Mouse (Mus musculus): ENCODE measurements around the gene Gpbp1l1. TPM values are rescaled to one million over a fixed set of nuclear protein-coding genes. Genes with fewer than 3 reads are reported as not detected.

Gene Gpbp1l1
- polyA plus RNA-seq, 1 experiment from 2014 or later: 38.1 TPM

Other genes with a start within 250 kb of the Gpbp1l1 start
- gene Mast2, start 93.5 kb upstream of the Gpbp1l1 start, polyA plus RNA-seq (2016; fragmentation: Nextera tagmentation; extraction: Ambion mirVana): 16.3 and 19.2 TPM in 2 replicates
- gene Ipp, start 50.1 kb upstream of the Gpbp1l1 start, polyA plus RNA-seq (2016; fragmentation: Nextera tagmentation; extraction: Ambion mirVana): 15.2 and 19.1 TPM in 2 replicates
- 26.2 and 30.1 TPM in 2 replicates for gene Tmem69, start 1.7 kb upstream of the Gpbp1l1 start, polyA plus RNA-seq (2016; fragmentation: Nextera tagmentation; extraction: Ambion mirVana)
- 0.84 and 1.5 TPM in 2 replicates for gene Ccdc17, start 39.0 kb downstream of the Gpbp1l1 start, polyA plus RNA-seq (2016; fragmentation: Nextera tagmentation; extraction: Ambion mirVana)
- 334 and 364 TPM in 2 replicates for gene Nasp, start 70.3 kb downstream of the Gpbp1l1 start, polyA plus RNA-seq (2016; fragmentation: Nextera tagmentation; extraction: Ambion mirVana)
- 694 and 733 TPM in 2 replicates for gene Akr1a1, start 94.0 kb downstream of the Gpbp1l1 start, polyA plus RNA-seq (2016; fragmentation: Nextera tagmentation; extraction: Ambion mirVana)
- gene Prdx1, start 127.9 kb downstream of the Gpbp1l1 start, polyA plus RNA-seq (2016; fragmentation: Nextera tagmentation; extraction: Ambion mirVana): 1,278 and 1,447 TPM in 2 replicates
- gene Mmachc, start 150.7 kb downstream of the Gpbp1l1 start, polyA plus RNA-seq (2016; fragmentation: Nextera tagmentation; extraction: Ambion mirVana): 36.6 and 38.7 TPM in 2 replicates
- gene Ccdc163, start 150.9 kb downstream of the Gpbp1l1 start, polyA plus RNA-seq (2016; fragmentation: Nextera tagmentation; extraction: Ambion mirVana): 34.0 and 36.3 TPM in 2 replicates
- 8.0 and 13.6 TPM in 2 replicates for gene Tesk2, start 163.3 kb downstream of the Gpbp1l1 start, polyA plus RNA-seq (2016; fragmentation: Nextera tagmentation; extraction: Ambion mirVana)
- gene Toe1, start 250.0 kb downstream of the Gpbp1l1 start, polyA plus RNA-seq (2016; fragmentation: Nextera tagmentation; extraction: Ambion mirVana): 40.8 and 42.3 TPM in 2 replicates

Measured in limb, embryonic 10.5 days (tissue).